ENCODE assay signal across 30 mouse cellular contexts in the genomic region with DNA sequence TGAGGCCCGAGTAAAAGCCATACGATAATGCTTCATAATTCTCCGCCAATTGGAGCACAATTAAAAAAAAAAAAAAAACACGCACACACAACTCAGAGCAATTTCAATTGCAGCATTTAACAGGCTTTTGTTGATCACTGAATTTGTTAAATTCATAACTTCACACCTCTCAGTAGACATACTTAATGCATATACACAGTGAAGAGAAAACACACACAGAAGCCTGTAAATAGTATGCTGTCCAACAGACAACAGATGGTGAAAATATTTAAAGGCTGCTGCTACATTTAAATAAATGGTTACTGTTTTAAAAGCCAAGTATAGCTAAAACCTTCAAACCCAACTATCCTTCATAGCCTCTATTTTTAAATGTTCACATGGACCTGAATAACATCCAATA.
"Had no signal": no experiment of that assay in that cellular context is flagged by ENCODE, and none has a peak within 500 bp of the region (broad histone marks: within the 10 kb centered on the region; RNA-seq: fewer than 3 reads in every experiment).

No protein-coding gene starts in this region.

- H3K4me1 ChIP-seq: heart, embryonic 13.5 days; heart, embryonic 15.5 days; hindbrain, embryonic 10.5 days; hindbrain, embryonic 12.5 days; intestine, embryonic 15.5 days; limb, embryonic 10.5 days; limb, embryonic 12.5 days; liver, embryonic 13.5 days; liver, embryonic 15.5 days had no signal

- H3K4me3 ChIP-seq: heart, adult 2 months; heart, embryonic 13.5 days; heart, embryonic 15.5 days; hindbrain, embryonic 10.5 days; hindbrain, embryonic 12.5 days; intestine, embryonic 15.5 days; limb, embryonic 10.5 days; limb, embryonic 12.5 days; liver, embryonic 13.5 days; liver, embryonic 15.5 days had no signal

- H3K27ac ChIP-seq: heart, adult 2 months; heart, embryonic 13.5 days; heart, embryonic 15.5 days; hindbrain, embryonic 10.5 days; hindbrain, embryonic 12.5 days; hindbrain, embryonic 14.5 days; intestine, embryonic 15.5 days; kidney, postnatal 0 days; limb, embryonic 10.5 days; limb, embryonic 12.5 days; liver, embryonic 13.5 days; liver, embryonic 15.5 days had no signal

- H3K9me3 ChIP-seq: heart, embryonic 13.5 days; heart, embryonic 15.5 days; hindbrain, embryonic 10.5 days; hindbrain, embryonic 12.5 days; intestine, embryonic 15.5 days; limb, embryonic 10.5 days; limb, embryonic 12.5 days; liver, embryonic 13.5 days; liver, embryonic 15.5 days had no signal

- H3K36me3 ChIP-seq: heart, embryonic 13.5 days; heart, embryonic 15.5 days; hindbrain, embryonic 10.5 days; hindbrain, embryonic 12.5 days; intestine, embryonic 15.5 days; limb, embryonic 10.5 days; limb, embryonic 12.5 days; liver, embryonic 13.5 days; liver, embryonic 15.5 days had no signal

- H3K4me2 ChIP-seq: heart, embryonic 11.5 days; heart, embryonic 13.5 days; heart, embryonic 15.5 days; hindbrain, embryonic 12.5 days; hindbrain, embryonic 14.5 days; intestine, embryonic 15.5 days; limb, embryonic 12.5 days; liver, embryonic 11.5 days; liver, embryonic 13.5 days; liver, embryonic 15.5 days had no signal

- H3K27me3 ChIP-seq: heart, embryonic 13.5 days; heart, embryonic 15.5 days; hindbrain, embryonic 12.5 days; intestine, embryonic 15.5 days; limb, embryonic 12.5 days; liver, embryonic 13.5 days; liver, embryonic 15.5 days had no signal

- ATAC-seq: hindbrain, embryonic 16.5 days; inflammation-experienced regulatory T-cells, adult 6 months; intestine, embryonic 15.5 days; intestine, postnatal 0 days; liver, postnatal 0 days had no signal

- H3K9ac ChIP-seq: heart, embryonic 13.5 days; heart, embryonic 15.5 days; hindbrain, embryonic 12.5 days; hindbrain, embryonic 14.5 days; intestine, embryonic 15.5 days; limb, embryonic 12.5 days; liver, embryonic 13.5 days; liver, embryonic 15.5 days; liver, postnatal 0 days had no signal

- DNase-seq: gastrocnemius, postnatal 14 days; gastrocnemius, postnatal 36 days; heart, adult 11 months; heart, adult 2 months; heart, postnatal 4 days; kidney, adult 18-20 months; kidney, adult 8-10 months; kidney, postnatal 14 days; kidney, postnatal 36 days; layer of hippocampus, adult 9-11 months; layer of hippocampus, postnatal 36 days; liver; liver, embryonic 13.5 days; liver, postnatal 0 days; lung, adult 2 months had no signal
